Mouse (Mus musculus) cerebellum, adult 9-10 months (tissue): ENCODE measurements at regions not wholly inside any gene's neighbourhood (a gene's known extent, or its start where the extent isn't known, plus 50 kb on each side); places are given as distances from the start of the nearest gene placed in this dataset.
"Not testable (repeated sequence)": the region's sequence is repeated elsewhere in the genome, so short reads cannot be mapped to it uniquely, and the experiment has no call there.

ENCODE experiments used
- DNase-seq: peaks from one replicate; pipeline ENCODE4 v3.0.0; 2022

GRCm38 (mm10) chr5:142281997-142282396 lies 119.3 kb upstream of the Foxk1 start:
- no peak for DNase-seq

DNA sequence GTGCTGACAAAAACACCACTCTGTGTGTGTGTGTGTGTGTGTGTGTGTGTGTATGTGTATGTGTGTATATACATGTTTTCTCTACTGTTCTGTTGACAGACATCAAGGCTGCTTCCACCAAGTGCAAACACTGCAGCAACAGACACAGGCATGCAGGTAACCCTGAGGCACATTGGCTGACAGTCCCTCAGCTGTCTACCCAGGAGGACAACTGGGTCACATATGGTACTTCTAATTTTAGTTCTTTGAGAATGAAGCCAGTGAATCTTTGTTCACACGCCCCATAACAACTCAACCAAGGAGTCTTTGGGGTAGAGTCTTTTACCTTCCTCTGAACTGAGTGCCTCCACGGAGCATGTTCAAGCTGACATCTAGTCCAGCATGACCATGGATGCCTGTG lies 113.3 kb upstream of the Foxk1 start:
- peak; percentile 36 for DNase-seq

DNA sequence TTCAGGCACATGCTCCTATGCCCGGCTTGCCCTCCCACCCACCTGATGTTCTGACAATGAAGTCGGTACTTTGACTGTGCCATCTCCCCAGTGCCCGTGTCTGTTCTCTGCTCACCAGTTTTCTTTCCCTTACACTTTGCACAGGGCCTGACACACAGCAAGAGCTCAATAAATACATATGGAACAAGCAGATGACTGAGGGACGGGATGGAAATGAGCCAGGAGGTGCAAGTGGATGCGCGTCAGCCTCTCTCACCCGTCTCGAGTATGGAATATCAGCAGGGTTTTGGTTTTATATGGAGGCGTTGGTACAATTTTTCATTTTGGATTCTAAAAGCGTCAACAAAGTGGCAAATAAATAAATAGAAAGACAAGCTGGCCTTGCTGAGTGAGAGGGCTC lies 109.8 kb upstream of the Foxk1 start:
- no peak for DNase-seq

- DNase-seq = not testable (repeated sequence)
Observed at GRCm38 (mm10) chr5:142296401-142296800, 104.9 kb upstream of the Foxk1 start.

DNA sequence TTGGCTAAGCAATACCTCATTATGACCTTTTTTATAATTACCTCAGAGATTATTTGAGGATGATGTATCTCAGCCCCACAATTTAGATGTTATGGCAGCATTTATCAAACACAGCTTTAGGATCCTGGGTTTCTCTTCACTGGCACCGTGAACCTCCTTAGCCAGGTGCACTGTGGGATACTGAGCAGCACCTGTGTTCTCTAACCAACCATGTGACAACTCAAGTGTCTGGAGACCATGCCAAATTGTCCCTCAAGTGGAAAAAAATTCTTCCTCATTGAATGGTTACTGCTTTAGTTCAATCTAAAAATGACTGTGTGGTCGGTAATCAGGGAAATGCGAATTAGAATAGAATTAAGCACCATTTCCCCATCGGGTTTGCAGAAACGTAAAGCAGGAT lies 101.7 kb upstream of the Foxk1 start:
- no peak for DNase-seq

DNA sequence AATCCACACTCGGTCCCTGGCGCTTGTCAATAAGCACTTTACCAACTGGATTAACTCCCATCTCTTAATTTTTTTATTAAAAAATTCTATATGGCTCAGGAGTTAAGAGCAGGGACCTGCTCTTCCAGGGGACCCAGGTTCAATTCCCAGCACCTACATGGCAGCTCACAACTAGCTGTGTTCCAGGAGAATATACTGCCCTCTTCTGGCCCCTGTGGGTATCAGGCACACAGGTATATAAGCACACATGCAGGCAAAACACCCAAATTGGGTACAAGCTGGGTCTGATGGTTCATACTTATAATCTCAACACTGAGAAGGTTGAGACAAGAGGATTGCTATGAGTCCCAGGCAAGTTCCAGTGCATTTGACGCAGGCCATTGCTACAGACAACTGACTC lies 92.8 kb upstream of the Foxk1 start:
- no peak for DNase-seq

GRCm38 (mm10) chr5:142313944-142314343 lies 87.4 kb upstream of the Foxk1 start:
- DNase-seq = peak; percentile 24

DNA sequence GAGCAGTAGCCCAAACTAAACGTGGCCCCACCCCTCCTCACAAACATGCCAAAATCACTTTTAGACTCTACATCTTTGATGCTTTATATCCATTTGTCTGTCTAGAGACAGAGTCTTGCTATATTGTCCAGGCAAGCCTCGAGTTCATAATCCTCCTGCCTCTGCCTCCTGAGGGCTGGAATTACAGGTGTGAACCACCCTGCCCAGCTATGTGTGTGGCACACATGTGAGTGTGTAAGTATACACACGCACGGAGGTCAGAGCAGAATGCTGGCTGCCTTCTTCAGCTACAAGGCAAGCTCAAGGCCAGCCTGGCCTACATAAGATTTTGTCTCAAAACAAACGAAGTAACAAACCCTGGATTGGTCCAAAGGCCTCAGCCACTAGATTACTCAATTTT lies 86.8 kb upstream of the Foxk1 start:
- DNase-seq = no peak

DNA sequence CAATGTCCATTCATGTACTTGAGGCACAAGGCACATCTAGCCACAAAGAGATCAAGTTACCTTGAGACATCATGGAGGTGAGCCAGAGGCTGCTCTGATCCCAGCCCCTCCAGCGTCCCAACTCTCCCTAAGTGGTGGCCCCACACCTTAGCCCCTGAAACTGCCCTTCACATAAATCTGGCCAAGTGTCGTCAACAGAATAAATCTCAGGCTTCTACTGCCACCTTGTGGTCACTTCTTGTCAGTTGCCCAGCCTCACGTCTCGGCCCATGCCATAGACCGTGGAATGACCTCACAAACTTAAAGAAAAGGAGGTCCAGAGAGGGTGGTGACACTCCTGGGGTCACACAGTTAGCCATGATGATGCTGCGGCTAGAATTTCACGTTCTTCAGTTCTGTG lies 82.0 kb upstream of the Foxk1 start:
- peak; percentile 74 for DNase-seq

DNA sequence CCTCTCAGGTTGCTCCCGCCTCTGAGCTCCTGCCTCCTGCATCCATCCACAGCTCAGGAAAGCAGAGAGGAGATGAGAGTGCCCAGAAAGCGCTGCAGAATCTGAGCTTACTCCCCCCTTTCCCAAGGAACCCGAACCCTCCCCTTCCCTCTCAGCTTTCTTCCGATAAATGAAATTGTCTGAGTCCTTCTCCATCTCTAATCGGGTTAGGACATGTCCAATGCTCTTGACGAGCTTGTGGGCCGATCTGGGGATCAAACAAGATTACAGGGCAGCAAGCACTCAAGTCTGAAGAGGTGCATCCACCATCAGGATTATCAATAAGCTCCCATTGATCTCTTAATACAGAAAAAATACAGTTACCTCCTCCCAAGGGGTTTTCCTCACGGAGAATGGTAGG lies 80.0 kb upstream of the Foxk1 start:
- no peak for DNase-seq

DNA sequence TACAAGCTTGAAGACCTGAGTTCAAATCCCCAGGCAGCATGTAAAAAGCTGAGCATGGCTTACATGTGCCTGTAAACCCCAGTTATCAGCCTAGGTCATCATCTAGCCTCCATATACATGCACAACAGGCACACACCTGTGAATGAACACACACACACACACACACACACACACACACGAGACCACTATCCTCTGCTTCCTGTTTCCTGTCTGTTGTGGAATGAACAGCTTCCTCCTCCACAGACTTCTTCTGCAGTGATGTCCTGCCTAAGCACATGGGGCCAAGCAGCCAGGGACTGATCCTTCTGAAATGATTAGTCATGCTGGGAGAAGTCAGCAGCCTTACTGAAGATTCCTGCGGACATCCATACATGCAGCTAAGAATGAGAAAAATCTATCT lies 76.4 kb upstream of the Foxk1 start:
- DNase-seq = no peak

DNA sequence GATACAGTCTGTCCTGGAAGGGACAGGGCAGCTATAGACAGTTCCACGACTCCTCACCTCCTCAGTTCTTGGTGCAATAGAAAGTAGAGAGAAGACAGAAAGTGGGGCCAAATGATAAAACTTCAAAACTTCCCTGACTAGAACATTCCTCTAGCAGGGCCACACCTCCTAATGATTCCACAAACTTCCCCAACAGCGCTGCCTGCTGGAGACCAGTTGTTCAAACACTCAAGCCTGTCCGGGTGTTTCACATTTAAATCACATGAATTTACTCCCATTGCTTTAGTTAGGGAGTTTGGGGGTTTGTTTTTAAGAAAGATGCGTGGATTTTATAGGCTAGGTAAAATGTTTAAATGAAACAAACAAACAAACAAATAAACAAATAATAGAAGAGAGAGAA lies 75.7 kb upstream of the Foxk1 start:
- no peak for DNase-seq

DNA sequence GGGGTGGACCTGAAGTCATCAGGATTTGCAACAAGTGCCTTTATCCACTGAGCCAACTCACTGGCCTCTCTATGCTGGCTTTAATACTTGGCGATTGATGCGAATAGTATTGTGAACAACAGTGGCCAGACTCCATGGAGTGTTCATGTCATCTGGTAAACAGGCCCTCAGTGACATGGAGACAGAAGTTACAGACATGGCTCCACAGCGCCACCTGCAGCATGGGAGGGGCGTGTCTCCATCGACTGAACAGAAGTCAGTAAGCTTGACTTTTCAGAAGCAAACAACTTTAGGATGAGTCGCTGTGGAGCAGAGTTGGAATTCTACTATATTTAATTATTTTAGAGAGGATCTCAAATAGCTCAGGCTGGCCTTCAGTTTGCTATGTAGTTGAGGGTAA lies 74.0 kb upstream of the Foxk1 start:
- no peak for DNase-seq

GRCm38 (mm10) chr5:142329724-142330520 lies 71.4 kb upstream of the Foxk1 start:
- no peak for DNase-seq

GRCm38 (mm10) chr5:142332744-142333143 lies 68.6 kb upstream of the Foxk1 start:
- DNase-seq = no peak

GRCm38 (mm10) chr5:142337436-142337835 lies 63.9 kb upstream of the Foxk1 start:
- DNase-seq = no peak

DNA sequence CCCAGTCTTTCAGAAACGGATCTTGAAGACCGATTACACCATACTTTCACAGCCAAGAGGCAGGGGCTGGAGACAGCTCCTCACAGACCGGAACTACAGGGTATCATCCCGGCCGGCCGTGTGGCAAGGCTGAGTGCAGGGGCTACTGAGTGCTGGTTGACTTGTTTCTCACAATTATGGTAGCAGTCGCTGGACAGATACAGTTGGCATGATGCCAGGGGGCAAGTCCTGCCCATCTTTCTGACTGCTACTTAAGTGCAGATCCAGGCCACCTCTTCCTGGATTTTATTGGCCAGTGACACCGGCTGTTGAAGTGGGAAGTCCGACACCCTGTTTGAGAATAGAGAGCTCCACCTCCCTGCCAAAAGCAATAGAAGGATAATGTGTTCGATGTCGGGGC lies 63.2 kb upstream of the Foxk1 start:
- DNase-seq = no peak

DNA sequence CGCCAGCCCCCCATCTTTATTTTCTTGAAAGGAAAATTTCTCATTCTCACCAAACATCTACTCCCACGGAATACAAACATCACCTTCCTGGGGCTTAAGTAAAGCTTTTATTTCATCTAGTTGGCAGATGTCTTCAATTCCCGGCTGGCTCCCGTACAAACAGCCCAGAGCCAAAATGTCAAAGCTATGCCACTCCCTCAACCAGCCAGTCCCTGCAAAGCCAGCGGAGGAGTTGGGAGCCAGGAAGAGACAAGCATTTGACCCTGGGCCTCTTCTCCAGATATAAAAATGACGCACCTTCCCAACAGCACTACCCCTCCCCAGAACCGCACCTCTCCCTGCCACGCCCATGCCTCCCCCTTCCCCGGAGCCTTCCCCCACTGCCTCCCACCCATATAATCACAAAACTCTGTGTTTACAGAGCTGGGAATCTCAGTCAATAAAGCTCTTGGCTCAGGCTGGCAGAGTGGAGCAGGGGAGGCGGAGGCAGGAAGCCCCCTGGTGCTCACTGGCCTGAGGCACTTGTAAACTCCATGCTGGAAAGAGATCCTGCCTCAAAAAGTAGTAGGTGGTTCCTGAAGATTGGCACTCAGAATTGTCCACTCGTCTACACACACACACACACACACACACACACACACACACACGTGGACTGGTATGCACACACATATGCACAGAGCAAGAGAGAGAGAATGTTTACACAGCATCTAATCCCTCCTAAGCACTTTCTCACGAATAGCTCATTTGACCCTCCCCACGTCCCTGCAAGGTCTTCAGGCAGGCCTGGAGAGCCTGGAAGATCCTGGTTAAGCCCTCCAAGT lies 60.9 kb upstream of the Foxk1 start:
- no peak for DNase-seq

- DNase-seq = no peak
Observed at GRCm38 (mm10) chr5:142341026-142341432, 60.3 kb upstream of the Foxk1 start.

DNA sequence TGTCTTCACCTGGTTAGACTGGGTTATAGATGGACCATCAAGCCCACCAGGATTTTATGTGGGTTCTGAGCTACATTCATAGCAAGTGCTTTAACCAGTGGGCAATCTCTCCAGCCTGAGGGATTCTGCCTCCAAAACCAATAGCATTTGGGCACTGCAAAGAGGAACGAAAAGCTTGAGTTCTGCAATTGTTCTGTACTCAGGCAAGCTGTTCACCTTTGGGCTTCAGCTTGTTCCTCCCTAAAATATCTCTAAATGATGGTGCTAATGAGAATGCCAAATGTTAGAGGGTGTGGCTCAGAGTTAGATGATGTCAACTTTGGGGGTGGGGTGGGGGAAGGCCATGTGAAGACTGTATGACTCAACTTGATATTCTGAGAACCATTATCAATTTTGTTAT lies 54.8 kb upstream of the Foxk1 start:
- DNase-seq = no peak

DNA sequence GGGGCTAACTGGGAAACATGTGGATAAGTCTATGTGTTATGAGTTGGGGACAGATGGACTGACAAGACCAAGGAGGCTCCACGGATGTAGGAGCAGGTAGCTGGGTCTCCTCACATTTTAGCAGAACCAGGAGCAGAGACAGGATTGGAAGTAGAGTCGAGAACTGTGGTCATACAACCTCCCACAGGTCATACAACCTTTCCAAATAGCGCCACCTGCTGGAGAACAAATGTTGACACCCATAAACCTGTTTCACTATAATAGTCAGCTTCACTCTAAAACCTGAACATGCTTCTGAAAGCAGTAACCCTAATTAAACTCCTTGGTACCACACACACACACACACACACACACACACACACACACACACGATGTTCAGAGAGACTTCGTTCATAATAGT lies 50.7 kb upstream of the Foxk1 start:
- DNase-seq = no peak
